Mouse (Mus musculus) heart, embryonic 14.5 days (tissue): ENCODE measurements around the gene Pom121l2. TPM values are rescaled to one million over a fixed set of nuclear protein-coding genes. Genes with fewer than 3 reads are reported as not detected.

Source experiments
- microRNA-seq: library from miRNA; unstranded; fragments of <30 nt; microRNA quantifications from one replicate; pipeline ENCODE4, GENCODE M21; 2016
- polyA plus RNA-seq: library from polyadenylated mRNA; unstranded; fragments of >200 nt; fragmentation: Nextera tagmentation; extraction: Ambion mirVana; gene quantifications from 2 replicates; pipeline ENCODE4 v1.2.1, GENCODE M21; 2014

Gene Pom121l2
- polyA plus RNA-seq, 1 experiment from 2014 or later: not detected

Small RNA genes lying within 50 kb of the gene (microRNA-seq; reads per million reads assigned to microRNA genes)
- gene Gm44390: not detected

Other genes starting within 250 kb of the Pom121l2 start
- gene Hist1h4j, start 246.1 kb upstream of the Pom121l2 start, polyA plus RNA-seq: 0.50 and 0.58 TPM in 2 replicates
- 0.94 and 4.1 TPM in 2 replicates for gene Hist1h4k, start 230.7 kb upstream of the Pom121l2 start, polyA plus RNA-seq
- gene Hist1h2ak, start 227.4 kb upstream of the Pom121l2 start, polyA plus RNA-seq: 4.3 and 8.0 TPM in 2 replicates
- 2.2 and 2.7 TPM in 2 replicates for gene Hist1h2bn, start 227.1 kb upstream of the Pom121l2 start, polyA plus RNA-seq
- gene Hist1h1b, start 200.6 kb upstream of the Pom121l2 start, polyA plus RNA-seq: 5.3 and 7.2 TPM in 2 replicates
- gene Hist1h3i, start 197.8 kb upstream of the Pom121l2 start, polyA plus RNA-seq: 70.6 and 84.8 TPM in 2 replicates
- gene Hist1h2an, start 194.0 kb upstream of the Pom121l2 start, polyA plus RNA-seq: 2.0 TPM in 1 of 2 replicates, not detected in the other
- 0.38 and 0.58 TPM in 2 replicates for gene Hist1h2bp, start 193.7 kb upstream of the Pom121l2 start, polyA plus RNA-seq
- 9.4 and 9.6 TPM in 2 replicates for gene Hist1h2bq, start 171.0 kb upstream of the Pom121l2 start, polyA plus RNA-seq
- not detected in 2 replicates for gene Hist1h2ao, start 170.7 kb upstream of the Pom121l2 start, polyA plus RNA-seq
- gene Hist1h4m, start 169.4 kb upstream of the Pom121l2 start, polyA plus RNA-seq: not detected in 2 replicates
- 5.9 and 10.4 TPM in 2 replicates for gene Hist1h4n, start 149.0 kb upstream of the Pom121l2 start, polyA plus RNA-seq
- 1,528 and 1,577 TPM in 2 replicates for gene Hist1h2ap, start 147.7 kb upstream of the Pom121l2 start, polyA plus RNA-seq
- gene Hist1h2br, start 147.5 kb upstream of the Pom121l2 start, polyA plus RNA-seq: 10.6 and 11.1 TPM in 2 replicates
- gene Zfp184, start 36.1 kb upstream of the Pom121l2 start, polyA plus RNA-seq: 6.0 and 7.1 TPM in 2 replicates
- 0.88 TPM in 1 of 2 replicates, not detected in the other for gene Prss16, start 28.5 kb downstream of the Pom121l2 start, polyA plus RNA-seq
- gene Hist1h2ah, start 54.4 kb downstream of the Pom121l2 start, polyA plus RNA-seq: 2.9 and 6.8 TPM in 2 replicates
- 1.9 and 2.3 TPM in 2 replicates for gene Hist1h2bk, start 54.7 kb downstream of the Pom121l2 start, polyA plus RNA-seq
- 8.1 and 9.3 TPM in 2 replicates for gene Hist1h4i, start 60.2 kb downstream of the Pom121l2 start, polyA plus RNA-seq
- 9.7 and 11.2 TPM in 2 replicates for gene Hist1h2ag, start 61.8 kb downstream of the Pom121l2 start, polyA plus RNA-seq
- gene Hist1h2bj, start 62.0 kb downstream of the Pom121l2 start, polyA plus RNA-seq: 2.5 and 2.6 TPM in 2 replicates
- not detected in 2 replicates for gene Vmn1r188, start 103.2 kb downstream of the Pom121l2 start, polyA plus RNA-seq
- gene Vmn1r189, start 124.6 kb downstream of the Pom121l2 start, polyA plus RNA-seq: not detected in 2 replicates
- gene Vmn1r191, start 202.8 kb downstream of the Pom121l2 start, polyA plus RNA-seq: not detected in 2 replicates
- not detected in 2 replicates for gene Vmn1r192, start 209.9 kb downstream of the Pom121l2 start, polyA plus RNA-seq
- not detected in 2 replicates for gene Vmn1r193, start 242.0 kb downstream of the Pom121l2 start, polyA plus RNA-seq